Mouse (Mus musculus) MEL-GATA-1-ER (cell line): ENCODE measurements around the gene Zbtb24.
"Not testable (repeated sequence)": the region's sequence is repeated elsewhere in the genome, so short reads cannot be mapped to it uniquely, and the experiment has no call there.

Source experiments
- DNase-seq: peaks from one replicate; pipeline ENCODE4 v3.0.0-alpha.2; 2012; ENCODE audit warnings: low read depth; ENCODE audit errors: extremely low read depth

Gene Zbtb24

DNA sequence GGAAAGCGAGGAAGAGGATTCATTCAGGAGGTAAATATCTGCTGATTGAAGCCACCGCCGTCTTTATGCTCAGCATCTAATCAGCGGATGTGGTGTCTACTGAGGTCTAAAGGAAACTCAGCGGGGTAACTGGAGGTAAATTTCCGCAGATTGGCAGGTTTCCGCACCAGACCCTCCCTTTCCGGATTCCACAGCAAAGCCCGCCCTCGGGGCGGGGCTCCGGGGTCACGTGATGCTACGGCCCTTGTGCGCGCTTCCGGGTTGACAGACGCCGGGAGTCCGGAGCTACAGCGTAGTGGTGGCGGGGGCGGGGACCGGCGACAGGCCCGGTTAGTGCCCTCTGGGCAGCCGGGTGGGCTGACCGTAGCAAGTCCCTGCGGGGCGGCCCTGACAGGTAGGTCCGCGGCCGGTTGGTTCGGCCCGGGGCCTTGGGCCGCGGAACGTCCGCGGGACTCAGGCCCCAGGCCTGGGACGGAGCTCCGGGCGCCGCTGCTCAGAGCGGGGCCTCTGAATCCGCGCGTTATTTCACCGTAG is at the start of gene Zbtb24:
Gene Zbtb24, plus strand, starts transcription at position 247 of the 534 bp plus-strand sequence.
- DNase-seq: peak; percentile 87

DNA sequence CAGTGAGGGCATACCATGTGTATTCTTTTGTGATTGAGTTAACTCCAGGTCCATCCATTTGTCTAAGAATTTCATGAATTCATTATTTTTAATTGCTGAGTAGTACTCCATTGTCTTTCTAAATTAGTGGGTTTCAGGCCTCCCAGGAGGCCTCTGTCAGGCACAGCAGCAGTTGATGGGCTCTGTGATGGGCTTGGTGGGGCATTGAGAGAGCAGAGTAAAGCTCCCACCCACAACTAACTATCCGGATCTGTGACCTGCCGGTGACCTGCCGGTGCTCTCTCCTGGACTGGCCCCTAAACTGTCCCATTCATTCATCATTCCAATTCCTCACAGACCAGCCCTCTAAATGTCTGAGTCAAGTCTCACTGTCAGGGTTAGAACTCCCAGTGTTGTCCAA is 49.1 kb upstream of the Zbtb24 start:
- DNase-seq: no peak

DNA sequence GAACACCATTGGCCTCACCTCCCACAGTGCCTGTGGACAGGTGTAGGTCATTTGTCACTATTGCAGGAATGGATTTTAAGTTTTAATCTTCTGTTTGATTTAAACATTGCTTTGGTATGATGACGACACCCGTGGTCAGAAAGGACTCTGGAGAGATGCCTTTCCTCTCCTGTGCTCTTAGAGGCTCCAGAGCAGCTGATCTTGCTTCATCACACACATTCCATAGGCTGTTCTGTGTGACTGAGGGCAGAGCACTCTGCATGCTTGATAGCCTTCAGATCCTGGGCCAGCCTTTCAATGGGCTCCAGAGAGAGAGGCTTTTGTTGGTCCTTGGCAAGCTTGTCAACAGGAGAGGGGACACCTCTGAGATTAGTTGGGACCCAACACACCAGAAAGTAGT is 46.8 kb upstream of the Zbtb24 start:
- DNase-seq: no peak

DNA sequence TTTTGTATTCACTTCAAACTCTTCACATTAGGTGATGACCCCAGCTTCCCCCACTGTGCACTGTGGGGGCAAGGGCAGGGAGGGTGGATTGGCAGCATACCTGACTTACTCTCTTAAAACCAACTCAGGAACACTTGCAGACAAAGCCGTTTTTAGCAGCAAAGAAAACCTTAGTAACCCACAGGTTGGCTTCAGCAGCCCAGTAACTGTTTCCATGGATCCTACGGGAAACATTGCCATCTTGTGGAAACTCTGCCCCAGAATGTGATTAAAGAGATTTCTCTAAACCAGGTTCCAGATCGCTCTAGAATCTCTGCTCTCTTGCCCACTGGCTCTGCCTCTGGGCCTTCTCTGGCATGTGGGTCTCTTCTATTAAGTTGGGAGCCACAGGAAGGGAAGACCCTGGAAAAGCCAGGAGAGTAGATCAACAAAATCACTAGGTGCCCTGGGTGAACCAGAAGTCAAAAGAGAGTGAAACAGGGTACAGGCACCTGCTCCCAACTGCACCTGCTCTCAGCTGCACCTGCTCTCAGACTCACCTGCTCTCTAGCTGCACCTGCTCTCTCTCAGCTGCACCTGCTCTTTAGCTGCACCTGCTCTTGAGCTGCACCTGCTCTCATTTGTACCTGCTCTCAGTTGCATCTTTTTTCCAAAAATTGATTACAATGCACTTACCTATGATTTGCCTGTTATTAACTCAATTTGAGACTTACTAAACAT is 46.1 kb upstream of the Zbtb24 start:
- DNase-seq: no peak

DNA sequence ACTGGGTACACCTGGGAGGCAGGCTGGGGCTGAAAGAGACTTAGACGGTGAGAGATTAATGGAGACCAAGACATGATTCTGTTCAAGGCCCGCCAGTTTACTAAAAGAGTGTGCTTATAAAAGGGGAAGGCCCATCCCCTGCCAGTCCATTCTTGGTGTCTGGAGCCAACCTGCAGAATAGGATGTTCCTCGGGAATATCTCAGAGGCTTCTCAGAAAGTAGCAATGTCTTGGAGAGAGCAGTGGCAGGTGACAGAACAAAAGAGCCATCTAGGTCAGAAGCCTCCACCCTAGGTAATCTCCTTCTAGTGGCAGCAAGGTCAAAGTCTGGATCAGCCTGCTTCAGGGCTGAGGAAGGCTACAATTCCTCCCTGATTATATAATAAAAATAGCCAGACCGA is 40.0 kb upstream of the Zbtb24 start:
- DNase-seq: not testable (repeated sequence)

DNA sequence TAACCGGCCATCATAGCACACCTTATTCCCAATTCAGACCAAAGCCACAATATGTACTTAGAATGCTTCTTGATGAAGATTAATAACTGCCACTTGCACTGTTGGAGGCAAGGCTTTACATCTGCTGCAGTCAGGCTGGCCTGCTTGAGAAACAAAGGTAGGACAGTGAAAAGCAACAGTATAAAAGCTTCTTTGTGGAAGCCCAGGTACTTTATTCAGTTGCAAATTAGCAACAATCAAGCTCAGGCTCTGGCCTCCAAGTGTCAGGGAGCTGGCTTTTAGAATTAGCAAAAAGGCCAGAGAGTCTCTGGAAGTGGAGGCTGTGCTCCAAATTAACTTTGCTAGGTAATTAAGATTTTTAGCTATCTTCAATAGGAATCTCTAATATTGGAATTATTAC is 39.4 kb upstream of the Zbtb24 start:
- not testable (repeated sequence) for DNase-seq

DNA sequence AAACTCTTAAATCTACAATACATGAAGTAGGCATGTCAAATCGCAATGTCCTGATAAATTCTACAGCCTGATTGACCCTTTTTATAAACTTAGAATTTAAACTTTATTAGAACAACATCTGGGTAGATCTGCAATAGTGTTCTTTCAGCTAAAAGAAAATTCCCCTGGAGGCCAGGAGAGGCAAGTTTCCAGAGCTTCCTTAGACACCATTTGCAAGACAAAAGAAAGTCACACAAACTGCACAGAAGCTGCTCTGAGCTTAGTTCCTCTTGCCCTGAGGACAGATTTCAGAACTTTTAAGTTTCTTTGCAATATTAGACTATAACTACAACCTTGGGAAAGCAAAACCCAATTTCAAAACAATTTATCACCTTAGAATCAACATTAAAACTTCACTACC is 36.7 kb upstream of the Zbtb24 start:
- not testable (repeated sequence) for DNase-seq

DNA sequence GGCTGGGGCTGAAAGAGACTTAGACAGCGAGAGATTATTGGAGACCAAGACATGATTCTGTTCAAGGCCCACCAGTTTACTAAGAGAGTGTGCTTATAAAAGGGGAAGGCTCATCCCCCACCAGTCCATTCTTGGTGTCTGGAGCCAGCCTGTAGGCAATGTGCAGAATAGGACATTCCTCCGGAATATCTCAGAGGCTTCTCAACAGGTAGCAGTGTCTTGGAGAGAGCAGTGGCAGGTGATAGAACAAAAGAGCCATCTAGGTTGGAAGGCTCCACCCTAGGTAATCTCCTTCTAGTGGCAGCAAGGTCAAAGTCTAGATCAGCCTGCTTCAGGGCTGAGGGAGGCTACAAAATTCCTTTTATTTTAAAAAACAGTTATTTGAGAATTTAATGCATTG is 34.8 kb upstream of the Zbtb24 start:
- DNase-seq: not testable (repeated sequence)

DNA sequence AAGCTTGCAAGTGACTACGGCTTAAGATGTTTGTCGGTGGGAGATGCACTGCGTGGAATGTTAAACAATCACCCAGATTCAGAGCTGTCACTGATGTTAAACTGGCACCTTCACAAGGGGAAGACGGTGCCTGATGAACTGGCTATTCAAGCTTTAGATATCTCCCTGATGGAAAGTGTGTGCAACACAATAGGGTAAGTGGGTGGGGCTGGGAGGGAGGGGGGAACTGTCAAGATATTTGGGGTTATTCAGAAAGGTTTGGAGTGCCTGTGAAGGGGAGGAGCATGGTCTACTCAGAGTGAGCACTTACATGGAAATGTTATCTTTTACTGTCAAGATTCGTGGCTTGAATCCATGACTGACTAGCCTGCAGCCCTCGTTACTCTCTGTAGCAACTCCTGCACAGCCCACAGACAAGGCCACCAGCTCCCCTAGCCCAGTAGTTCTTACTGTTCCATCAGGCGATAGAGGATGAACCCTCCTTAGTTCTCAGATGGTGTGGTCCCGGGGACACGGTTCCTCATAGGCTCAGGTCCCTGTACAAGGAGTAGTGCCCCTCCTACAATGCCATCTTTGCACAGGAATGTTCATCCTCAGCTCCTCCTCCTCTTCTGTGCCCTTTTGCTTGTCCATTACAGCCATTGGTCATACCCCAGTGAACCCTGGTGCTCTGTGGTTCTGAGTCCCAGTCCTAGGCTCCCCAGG is 29.5 kb upstream of the Zbtb24 start:
- no peak for DNase-seq

DNA sequence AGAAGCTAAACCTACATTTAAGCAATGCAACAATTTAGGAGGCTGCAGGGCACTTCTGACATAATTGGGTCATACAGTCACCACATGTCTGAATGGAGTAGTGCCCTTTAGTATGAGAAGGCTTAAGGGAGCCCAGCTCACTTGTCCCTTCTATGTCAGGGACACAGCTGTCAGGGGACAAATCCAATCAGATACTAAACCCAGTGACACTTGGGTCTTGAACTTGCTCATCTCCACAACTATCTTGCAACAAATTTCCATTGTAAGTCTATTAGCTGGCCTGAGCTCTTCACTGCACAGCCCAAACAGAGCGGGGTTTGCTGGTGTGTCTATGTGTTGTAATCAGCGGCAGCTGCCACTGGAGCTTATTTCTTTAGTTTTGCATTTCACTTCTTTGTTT is 26.5 kb upstream of the Zbtb24 start:
- no peak for DNase-seq

DNA sequence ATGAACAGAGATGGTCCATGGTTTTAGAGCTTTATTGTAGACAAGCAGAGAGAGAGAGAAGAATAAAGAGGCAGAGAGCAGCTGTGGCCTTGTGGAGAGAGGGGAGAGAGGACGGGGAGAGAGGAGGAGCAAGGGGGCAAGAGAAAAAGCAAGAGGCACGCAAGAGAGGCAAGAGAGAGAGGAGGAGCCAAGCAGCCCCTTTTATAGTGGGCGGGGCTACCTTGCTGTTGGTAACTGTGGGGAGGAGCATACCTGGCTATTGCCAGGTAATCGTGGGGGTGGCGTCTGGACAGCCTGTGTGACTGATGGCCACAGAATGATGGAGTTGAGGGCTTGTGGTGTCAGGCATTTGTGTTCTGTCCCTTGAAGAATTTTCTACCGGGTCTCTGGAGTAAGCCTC is 23.8 kb upstream of the Zbtb24 start:
- no peak for DNase-seq

DNA sequence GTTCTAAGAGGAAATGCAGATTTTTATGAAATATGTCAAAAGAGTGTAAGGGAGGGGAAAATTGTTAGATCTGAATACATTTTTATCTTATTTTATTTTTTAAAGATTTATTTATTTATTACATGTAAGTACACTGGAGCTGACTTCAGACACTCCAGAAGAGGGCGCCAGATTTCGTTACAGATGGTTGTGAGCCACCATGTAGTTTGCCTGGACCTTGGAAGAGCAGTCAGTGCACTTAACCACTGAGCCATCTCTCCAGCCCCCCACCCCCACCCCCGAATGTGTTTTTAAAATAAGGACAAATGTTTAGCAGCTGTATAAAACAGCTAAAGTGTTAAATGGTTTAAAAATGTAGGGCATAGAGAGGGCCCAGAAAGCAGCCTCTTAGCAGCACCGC is 15.6 kb upstream of the Zbtb24 start:
- no peak for DNase-seq

DNA sequence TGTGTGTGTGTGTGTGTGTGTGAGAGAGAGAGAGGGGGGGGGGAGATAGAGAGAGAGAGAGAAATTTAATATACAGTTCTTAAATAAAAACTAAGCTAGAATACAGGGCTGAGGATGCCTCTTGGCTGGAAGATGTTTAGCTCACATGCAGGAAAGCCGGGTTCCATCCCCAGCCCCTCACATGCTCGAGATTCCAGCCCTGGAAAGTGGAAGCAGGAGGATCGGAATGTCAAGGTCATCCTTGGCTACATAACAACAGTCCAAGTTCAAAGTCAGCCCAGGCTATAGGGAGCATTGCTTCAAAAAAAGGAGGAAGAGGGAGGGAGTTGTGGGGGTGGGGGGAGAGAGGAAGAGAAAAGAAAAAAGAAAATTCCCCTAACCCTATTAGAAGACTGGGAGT is 15.0 kb upstream of the Zbtb24 start:
- no peak for DNase-seq

DNA sequence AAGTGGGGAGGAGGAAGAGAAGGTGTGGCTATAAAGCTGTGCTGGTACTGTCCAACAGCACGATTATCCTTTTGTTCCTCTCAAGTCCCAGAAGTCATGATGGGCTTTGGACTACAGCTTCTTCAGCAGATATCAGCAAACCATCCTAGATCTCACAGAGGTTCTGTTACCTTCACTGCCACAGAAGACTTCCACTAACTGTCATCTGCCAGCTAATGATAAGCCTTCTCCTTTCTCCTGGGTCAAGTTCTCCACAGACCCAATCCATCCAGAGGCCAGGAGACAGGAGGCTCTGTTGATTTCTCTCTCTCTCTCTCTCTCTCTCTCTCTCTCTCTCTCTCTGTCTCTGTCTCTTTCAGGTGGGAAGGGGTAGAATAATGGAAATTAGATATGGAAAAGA is 2.0 kb upstream of the Zbtb24 start:
- no peak for DNase-seq

DNA sequence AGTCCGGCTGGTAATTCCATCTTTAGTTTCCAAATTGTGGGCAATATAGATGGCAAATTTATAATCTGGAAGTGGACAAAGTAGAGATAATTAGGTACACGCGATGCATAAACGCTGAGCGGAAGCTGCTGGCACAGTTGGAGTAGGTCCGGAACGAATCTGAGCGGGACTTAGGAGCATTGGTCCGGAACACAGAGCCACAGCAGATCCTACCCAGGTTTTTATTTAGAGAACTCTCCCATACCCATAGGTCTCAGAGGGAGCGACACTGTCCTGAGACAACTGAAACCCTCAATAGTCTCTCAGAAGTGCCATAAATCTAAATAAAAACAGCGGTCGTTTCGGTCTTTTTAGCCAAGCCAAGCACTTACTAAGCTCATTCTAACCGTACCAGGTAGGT is 499 bp upstream of the Zbtb24 start:
- DNase-seq: no peak

DNA sequence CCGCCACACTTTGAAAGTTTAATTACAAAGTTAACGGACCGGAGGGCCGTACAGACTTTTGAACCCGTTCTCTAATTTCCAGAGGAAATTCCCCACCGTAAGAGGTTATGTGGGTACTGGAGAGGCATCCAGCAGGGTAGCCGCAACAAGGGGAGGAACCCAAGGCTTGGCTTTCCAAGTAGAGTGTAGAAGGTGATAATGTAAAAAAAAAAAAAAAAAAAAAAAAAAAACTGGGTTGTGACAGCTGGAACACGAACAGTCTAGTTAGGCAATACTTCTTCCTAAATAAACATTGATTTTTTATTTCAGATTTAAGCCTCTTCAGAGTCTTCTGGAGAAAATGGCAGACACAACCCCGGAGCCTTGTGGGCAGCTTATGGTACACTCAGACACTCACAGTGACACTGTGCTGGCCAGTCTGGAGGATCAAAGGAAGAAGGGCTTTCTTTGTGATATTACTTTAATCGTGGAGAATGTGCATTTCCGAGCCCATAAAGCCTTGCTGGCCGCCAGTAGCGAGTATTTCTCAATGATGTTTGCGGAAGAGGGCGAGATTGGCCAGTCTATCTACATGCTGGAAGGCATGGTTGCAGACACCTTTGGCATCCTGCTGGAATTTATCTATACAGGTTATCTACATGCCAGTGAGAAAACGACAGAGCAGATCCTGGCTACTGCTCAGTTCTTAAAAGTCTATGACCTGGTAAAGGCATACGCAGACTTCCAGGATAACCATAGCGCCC is 768 bp downstream of the Zbtb24 start:
- no peak for DNase-seq

DNA sequence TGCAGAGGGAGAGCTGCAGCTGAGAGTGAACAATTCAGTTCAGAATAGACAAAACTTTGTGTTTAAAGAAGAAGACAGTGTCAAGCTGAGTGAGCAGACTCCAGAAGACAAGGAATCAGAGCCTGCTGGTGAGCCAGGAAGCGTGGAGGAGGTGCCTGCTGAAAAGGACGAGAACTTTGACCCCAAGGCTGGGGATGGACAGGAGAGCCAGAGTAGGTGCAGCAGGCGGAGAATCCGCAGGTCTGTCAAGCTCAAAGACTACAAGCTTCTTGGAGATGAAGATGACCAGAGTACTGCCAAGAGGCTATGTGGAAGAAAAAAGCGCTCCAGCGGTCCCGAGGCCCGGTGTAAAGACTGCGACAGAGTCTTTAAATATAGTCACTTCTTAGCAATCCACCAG is 1.5 kb downstream of the Zbtb24 start:
- DNase-seq: no peak

DNA sequence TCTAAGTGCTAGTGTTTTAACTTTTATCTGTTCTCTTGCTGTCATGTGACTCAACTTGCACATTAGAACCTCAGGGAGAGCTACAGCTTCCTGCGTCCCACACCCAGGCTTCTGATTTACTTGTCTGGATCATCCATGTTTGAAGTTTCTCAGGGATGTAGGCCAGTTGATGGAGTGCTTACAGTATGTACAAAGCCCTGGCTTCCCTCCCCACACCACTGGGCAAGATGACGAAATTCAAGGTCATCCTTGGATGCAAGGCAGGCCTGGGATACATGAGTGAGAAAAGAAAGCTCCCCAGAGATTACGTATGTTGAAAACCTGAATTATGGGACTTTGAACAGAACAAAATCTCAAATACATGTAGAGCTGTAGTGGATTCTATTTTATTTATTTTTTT is 2.6 kb downstream of the Zbtb24 start:
- DNase-seq: no peak

DNA sequence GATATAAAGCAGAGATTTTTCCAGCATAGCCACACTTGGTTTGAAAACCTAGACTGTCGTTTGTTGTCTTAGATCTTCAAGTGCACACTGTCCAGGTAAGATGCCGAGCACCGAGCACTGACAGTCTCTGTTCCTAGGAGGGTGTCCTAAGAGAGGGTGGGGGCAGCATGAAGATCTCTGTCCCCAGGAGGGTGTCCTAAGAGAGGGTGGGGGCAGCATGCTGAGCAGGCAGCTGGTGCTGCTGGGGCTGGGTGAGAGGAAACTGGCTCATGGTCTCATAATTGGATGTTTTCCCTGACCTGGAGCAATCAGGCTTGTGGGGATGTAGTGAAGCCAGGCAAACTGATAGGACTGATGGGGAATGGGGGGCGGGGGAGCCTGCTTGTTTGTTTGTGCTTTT is 9.8 kb downstream of the Zbtb24 start:
- DNase-seq: no peak

DNA sequence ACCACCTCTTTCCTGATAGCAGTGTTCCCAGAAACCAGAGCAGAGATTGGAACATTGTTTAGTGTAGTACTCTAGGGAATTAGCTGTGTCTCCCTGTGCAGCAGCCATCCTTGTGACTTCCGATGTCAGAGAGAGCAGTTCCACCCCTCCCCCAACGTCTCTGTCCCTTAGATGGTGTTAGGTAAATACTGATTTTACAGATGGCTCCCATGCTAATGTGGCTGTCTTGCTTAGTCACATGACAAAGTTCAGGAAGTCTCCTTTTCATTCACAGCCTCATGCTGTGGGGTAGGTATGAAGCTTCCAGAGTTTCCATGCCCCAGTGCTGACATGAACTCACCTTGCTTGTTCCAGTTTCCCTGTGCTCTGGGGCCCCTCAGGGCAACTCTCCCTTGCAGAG is 10.3 kb downstream of the Zbtb24 start:
- no peak for DNase-seq

DNA sequence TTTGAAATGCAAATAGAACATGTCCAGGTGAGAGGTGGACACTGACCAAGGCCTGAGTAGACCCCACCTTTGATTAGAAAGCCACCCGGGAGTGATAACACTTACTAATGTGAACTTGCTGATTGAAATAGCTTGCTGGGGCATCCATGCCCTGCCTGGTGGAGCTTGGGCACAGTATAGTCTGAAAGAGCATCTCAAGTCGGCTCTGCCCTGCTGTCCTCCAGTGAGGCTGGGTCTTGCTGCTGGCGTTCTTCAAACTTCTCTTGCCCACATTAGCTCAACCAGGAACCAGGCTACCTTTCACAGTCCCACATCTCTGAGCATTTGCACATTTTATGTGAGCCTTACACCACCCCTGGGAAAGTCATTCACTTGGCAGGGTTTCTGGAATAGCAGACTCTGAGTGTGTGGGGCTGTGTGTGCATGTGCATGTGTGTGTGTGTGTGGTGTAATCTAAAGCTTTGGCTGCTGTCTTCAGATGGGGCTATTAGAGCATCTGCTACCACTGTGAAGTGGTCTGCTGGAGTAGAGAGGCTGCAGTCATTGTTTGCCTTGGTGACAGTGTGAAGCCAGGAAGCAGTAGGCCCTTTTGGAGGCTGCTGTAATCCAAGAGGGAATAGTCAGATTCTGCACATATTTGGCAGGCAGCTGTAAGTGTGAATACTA is 11.0 kb downstream of the Zbtb24 start:
- DNase-seq: no peak
